Mouse (Mus musculus) midbrain, embryonic 11.5 days (tissue): Measurements from ENCODE around the gene Pak4. TPM values are rescaled to one million over a fixed set of nuclear protein-coding genes. Genes with fewer than 3 reads are reported as not detected.

Experiments
- ATAC-seq: fragments of 200-750 bp; cut with Nextera tagmentation; 2 replicates; pipeline ENCODE4 v1.8.0; 2017; ENCODE audit warnings: moderate TSS enrichment, moderate library complexity; ENCODE audit not compliant: low FRiP score
- DNase-seq: peaks from one replicate; pipeline ENCODE4 v3.0.0; 2015; ENCODE audit warnings: low spot score; ENCODE audit errors: missing footprints
- H3K27ac ChIP-seq: fragments of 300-500 bp; sonication (generic); 2 replicates; pipeline ENCODE4 v1.5.1; 2014; ENCODE audit warnings: low read depth, low read length
- H3K27me3 ChIP-seq: fragments of 300-500 bp; sonication (generic); 2 replicates; pipeline ENCODE4 v1.6.1; 2014; ENCODE audit warnings: mild to moderate bottlenecking, low read length, moderate library complexity, mixed read lengths; ENCODE audit not compliant: control insufficient read depth, insufficient read depth
- H3K36me3 ChIP-seq: fragments of 300-500 bp; sonication (generic); 2 replicates; pipeline ENCODE4 v1.6.1; 2014; ENCODE audit warnings: mild to moderate bottlenecking, low read length, moderate library complexity, mixed read lengths; ENCODE audit not compliant: control insufficient read depth, insufficient read depth
- H3K4me1 ChIP-seq: fragments of 300-500 bp; sonication (generic); 2 replicates; pipeline ENCODE4 v1.6.1; 2014; ENCODE audit warnings: low read length; ENCODE audit not compliant: control insufficient read depth, insufficient read depth
- H3K4me2 ChIP-seq: fragments of 300-500 bp; sonication (generic); 2 replicates; pipeline ENCODE4 v1.6.1; 2014; ENCODE audit warnings: mild to moderate bottlenecking, moderate library complexity
- H3K4me3 ChIP-seq: fragments of 300-500 bp; sonication (generic); 2 replicates; pipeline ENCODE4 v1.5.1; 2014; ENCODE audit warnings: low read depth, low read length
- H3K9ac ChIP-seq: fragments of 300-500 bp; sonication (generic); 2 replicates; pipeline ENCODE4 v1.6.1; 2014; ENCODE audit warnings: low read length
- H3K9me3 ChIP-seq: fragments of 300-500 bp; sonication (generic); 2 replicates; pipeline ENCODE4 v1.6.1; 2016; ENCODE audit warnings: low read length; ENCODE audit not compliant: control insufficient read depth
- WGBS: fragments of 180-500 bp; shearing (Covaris S2); extraction: QIAGEN DNeasy Blood & Tissue Kit; methylation state at CpG from one replicate; pipeline ENCODE4 v1.1.7; 2014; 5-methylcytosine and 5-hydroxymethylcytosine counted together
- polyA plus RNA-seq: library from polyadenylated mRNA; unstranded; fragments of >200 nt; fragmentation: Nextera tagmentation; extraction: Ambion mirVana; gene quantifications from 2 replicates; pipeline ENCODE4 v1.2.1, GENCODE M21; 2014

Gene Pak4
- 29.6 and 32.5 TPM in 2 replicates for polyA plus RNA-seq

DNA sequence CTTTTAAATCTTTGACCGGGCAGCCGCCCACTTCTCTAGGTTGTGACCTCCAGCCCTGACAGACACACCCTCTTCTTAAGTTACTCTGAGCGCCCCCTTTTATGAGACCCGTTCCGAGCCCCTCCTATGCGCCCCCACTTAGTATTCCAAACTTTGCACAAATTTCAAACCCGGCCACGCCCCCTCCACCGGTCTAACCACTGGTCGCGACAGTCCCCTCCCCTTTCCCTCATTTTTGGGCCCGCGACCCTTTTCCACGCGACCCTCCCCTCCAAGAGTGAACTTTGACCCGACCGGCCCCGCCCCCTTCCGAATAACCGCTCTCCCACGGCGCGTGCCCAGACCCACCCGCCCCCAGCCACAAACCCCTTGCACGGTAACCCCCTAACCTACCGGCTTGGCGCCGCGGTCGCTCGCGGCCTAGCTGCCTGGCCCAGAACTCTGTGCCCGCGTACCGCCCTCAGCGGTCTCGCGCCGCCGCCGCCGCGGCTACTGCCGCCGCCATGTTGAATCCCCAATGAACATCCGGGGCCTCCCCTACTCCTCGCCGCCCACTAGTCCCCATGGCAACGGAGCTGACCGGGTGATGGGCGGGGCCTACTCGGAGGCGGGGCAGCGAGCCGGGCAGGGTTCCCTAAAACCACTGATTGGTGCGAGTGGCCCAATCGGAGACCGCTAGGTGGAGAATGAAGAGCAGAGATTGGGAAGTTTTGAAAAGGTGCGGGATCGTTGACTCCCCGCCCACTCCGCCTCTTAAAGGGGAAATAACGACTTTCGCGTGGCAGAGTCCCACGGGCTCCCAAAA lies at the start of gene Pak4, which contains the start of gene Samd4b:
Pak4 (minus strand) TSS at position 544 of the 805 bp plus-strand sequence.
Samd4b (minus strand) TSS at position 503 of the 805 bp plus-strand sequence.
- H3K9me3 ChIP-seq, result no peaks in the 10 kb centered on the region
- WGBS, result 1% methylated on average over 66 of the region's 66 CpGs
- DNase-seq, result peak; percentile 99
- ATAC-seq, result peak; percentile 96
- H3K4me3 ChIP-seq, result peak within 1 kb of the TSS; percentile 72
- peak within 1 kb of the TSS; percentile 78; the same call in 1 of the 2 replicates for H3K27ac ChIP-seq
- no peaks in the 10 kb centered on the region for H3K36me3 ChIP-seq
- H3K9ac ChIP-seq, result peak within 1 kb of the TSS; percentile 79
- H3K27me3 ChIP-seq, result no peaks in the 10 kb centered on the region
- peak within 1 kb of the TSS; percentile 83 for H3K4me2 ChIP-seq
- peaks cover 14% of the 10 kb centered on the region for H3K4me1 ChIP-seq

DNA sequence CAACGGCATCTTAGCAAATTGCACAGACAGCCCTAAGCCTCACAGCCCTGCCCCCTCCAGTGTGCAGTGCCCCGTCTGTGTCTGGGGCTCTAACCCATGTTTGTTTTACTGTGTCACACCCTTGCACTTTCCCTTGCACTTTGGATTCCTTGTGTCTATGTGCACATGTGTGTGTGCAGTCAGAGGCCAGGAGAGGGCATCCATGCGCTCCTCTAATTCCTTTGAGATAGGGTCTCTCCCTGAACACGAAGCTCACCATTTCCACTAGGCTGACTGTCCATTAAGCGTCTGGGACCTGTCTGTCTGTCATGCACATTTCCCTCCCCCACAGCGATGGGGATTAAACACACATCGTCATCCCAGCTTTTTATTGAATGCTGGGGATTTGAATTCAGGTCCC lies 49.0 kb upstream of the Pak4 start:
- Histone ChIP-seq H3K27me3 (no peaks in the 10 kb centered on the region), H3K4me3 (no peak overlapping the region), H3K36me3 (no peaks in the 10 kb centered on the region), H3K4me2 (no peak overlapping the region), H3K9me3 (no peaks in the 10 kb centered on the region), H3K4me1 (peaks cover 2% of the 10 kb centered on the region; the same call in 1 of the 2 replicates), H3K27ac (no peak overlapping the region), H3K9ac (no peak overlapping the region)
- DNase-seq (no peak), ATAC-seq (no peak)
- 59% methylated on average over 7 of the region's 7 CpGs for whole genome bisulfite sequencing

DNA sequence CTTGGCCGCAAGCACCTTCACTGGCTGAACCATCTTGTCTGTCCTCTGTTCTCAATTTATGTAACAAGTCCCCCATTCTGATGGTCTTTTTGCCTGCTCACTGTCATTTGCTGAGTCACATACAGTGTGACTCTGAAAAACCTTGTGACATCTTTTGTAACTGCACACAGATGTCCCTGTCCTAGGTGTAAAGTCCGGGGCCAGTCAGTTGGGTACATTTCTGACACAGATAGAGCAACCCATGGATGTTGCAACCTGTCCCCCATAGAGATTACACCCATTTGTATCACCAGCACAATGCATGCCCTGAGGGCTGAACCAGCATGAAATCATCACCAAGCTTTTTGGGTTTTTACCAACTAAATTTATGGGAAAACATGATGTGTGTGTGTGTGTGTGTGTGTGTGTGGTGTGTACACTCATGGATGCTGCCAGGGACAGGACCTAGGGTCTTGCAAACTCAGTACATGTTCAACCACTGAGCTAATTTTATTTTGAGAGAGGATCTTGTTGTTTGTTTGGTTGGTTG lies 48.0 kb upstream of the Pak4 start:
- H3K4me1 ChIP-seq, result peaks cover 2% of the 10 kb centered on the region; the same call in 1 of the 2 replicates
- ATAC-seq (no peak), DNase-seq (no peak)
- no peaks in the 10 kb centered on the region for H3K9me3 ChIP-seq
- H3K4me2 ChIP-seq, result no peak overlapping the region
- H3K36me3 ChIP-seq, result no peaks in the 10 kb centered on the region
- H3K4me3 ChIP-seq, result no peak overlapping the region
- no peak overlapping the region for H3K9ac ChIP-seq
- WGBS, result 86% methylated on average over 2 of the region's 2 CpGs
- no peak overlapping the region for H3K27ac ChIP-seq
- H3K27me3 ChIP-seq, result no peaks in the 10 kb centered on the region

DNA sequence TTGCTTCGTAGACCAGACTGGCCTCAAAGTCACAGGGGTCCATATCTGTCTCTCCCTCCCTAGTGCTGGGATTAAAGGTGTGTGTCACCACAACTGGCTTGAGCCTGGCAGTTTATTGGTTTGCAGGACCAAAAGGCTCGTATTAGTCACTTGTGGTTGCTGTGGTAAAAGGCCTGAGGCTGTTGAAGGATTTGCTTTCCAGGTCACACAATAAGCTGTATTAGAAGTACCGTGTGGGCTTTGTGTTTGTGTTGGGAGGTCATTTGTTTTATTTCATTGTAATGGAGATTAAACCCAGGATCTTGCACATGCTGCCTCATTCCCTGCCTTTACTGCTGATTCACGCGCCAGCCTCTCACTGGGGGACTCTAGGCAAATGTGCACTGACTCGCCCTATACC lies 47.4 kb upstream of the Pak4 start:
- 47% methylated on average over 6 of the region's 6 CpGs for WGBS
- H3K9ac ChIP-seq, result no peak overlapping the region
- no peaks in the 10 kb centered on the region for H3K36me3 ChIP-seq
- no peaks in the 10 kb centered on the region for H3K9me3 ChIP-seq
- H3K4me1 ChIP-seq, result peaks cover 2% of the 10 kb centered on the region; the same call in 1 of the 2 replicates
- H3K27ac ChIP-seq, result no peak overlapping the region
- H3K27me3 ChIP-seq, result no peaks in the 10 kb centered on the region
- no peak overlapping the region for H3K4me2 ChIP-seq
- DNase-seq (no peak), ATAC-seq (no peak)
- H3K4me3 ChIP-seq, result no peak overlapping the region

DNA sequence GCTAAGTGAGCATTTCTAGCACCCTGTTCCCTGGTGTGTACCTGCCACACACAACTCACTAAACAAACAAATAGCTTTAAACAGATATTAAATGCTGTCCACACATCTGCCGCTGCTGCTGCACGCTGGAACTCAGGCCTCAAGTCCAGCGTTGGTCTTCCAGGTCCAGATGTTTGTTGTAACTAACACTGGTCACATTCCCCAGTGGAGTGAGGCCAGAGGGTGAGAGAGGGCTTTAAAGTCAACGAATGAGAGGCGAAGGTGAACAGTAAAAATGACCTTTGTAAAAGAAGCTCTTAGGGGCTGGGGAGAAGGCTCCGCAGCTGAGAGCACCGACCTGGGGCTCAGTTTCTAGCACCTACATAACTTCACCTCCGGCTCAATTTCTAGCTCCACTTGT lies 43.6 kb upstream of the Pak4 start:
- no peaks in the 10 kb centered on the region for H3K36me3 ChIP-seq
- no peak overlapping the region for H3K9ac ChIP-seq
- H3K4me3 ChIP-seq, result no peak overlapping the region
- H3K4me1 ChIP-seq, result peaks cover 2% of the 10 kb centered on the region; the same call in 1 of the 2 replicates
- DNase-seq, result no peak
- no peak overlapping the region for H3K27ac ChIP-seq
- no peaks in the 10 kb centered on the region for H3K9me3 ChIP-seq
- H3K27me3 ChIP-seq, result no peaks in the 10 kb centered on the region
- 84% methylated on average over 8 of the region's 8 CpGs for WGBS
- no peak overlapping the region for H3K4me2 ChIP-seq
- ATAC-seq, result no peak

DNA sequence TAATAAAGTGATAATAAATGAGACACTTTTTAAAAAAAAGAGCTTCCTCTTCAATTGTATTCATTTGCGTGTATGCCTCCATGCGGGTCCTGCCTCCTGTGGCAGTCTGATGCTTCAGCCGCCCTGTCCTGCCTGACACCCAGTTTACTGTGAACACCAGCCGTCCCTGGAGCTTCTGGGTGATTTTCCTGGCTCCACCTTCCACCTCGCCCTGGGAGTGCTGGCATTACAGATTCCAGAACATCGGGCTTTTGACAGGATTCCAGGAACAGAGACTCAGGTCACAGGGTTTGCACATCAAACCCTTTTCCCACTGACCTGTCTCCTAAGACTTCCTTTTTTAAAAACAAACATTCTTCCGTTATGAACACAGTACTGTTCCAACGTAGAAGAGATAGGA lies 39.5 kb upstream of the Pak4 start:
- no peak overlapping the region for H3K4me3 ChIP-seq
- 27% methylated on average over 8 of the region's 8 CpGs for WGBS
- H3K36me3 ChIP-seq, result no peaks in the 10 kb centered on the region
- ATAC-seq (no peak), DNase-seq (no peak)
- no peak overlapping the region for H3K4me2 ChIP-seq
- H3K27ac ChIP-seq, result no peak overlapping the region
- no peaks in the 10 kb centered on the region for H3K4me1 ChIP-seq
- no peak overlapping the region for H3K9ac ChIP-seq
- no peaks in the 10 kb centered on the region for H3K27me3 ChIP-seq
- H3K9me3 ChIP-seq, result no peaks in the 10 kb centered on the region

DNA sequence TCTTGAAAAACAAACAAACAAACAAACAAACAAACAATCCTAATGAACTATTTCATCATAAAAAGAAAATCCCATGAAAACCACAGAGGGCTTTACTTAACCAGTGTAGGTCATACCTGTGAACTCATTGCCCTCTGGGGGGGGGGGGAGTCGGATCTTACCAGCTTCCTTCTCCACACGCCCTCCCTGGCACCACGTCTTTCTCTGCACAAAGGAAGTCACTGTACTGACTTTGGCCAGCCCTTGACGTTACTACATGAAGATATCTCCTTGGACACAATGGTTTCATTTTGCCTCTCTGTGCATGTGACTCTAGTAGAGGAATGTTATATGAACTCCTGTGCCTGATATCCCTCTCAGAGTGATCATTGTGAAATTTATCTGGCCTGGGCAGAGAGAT lies 36.1 kb upstream of the Pak4 start:
- Histone ChIP-seq H3K9ac (no peak overlapping the region), H3K36me3 (no peaks in the 10 kb centered on the region), H3K4me2 (no peak overlapping the region), H3K27ac (no peak overlapping the region), H3K4me3 (no peak overlapping the region), H3K4me1 (peaks cover 2% of the 10 kb centered on the region; the same call in 1 of the 2 replicates), H3K9me3 (no peaks in the 10 kb centered on the region), H3K27me3 (peaks cover 20% of the 10 kb centered on the region)
- DNase-seq, result no peak
- ATAC-seq, result no peak
- WGBS, result 74% methylated on average over 4 of the region's 4 CpGs

DNA sequence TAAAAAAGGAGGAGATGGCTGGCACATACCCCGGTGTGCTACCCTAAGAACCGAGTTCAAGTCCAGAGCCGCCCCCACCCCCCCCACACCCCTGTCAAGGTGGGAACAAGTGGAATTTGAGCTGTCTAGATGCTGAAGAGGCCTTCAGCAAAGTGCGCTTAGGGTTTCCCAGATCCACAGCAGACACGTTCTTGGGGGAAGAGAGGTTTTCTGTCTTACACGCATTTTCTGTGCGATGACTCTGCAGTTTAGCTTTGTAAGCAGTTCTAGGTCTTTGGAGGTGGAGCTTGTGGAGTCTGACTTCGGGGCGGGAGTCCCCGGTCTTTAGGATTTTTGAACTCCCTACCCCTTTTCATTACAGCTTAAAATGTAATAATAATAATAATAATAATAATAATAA lies 33.1 kb upstream of the Pak4 start, which contains the start of gene Acp7:
Acp7 (minus strand) TSS at position 260 of the 400 bp plus-strand sequence.
- peak within 1 kb of the TSS; percentile 11; the same call in 1 of the 2 replicates for H3K4me3 ChIP-seq
- peak within 1 kb of the TSS; percentile 35 for H3K4me2 ChIP-seq
- no peaks in the 10 kb centered on the region for H3K9me3 ChIP-seq
- no peaks in the 10 kb centered on the region for H3K36me3 ChIP-seq
- WGBS, result 28% methylated on average over 10 of the region's 10 CpGs
- ATAC-seq, result no peak
- H3K4me1 ChIP-seq, result peaks cover 2% of the 10 kb centered on the region; the same call in 1 of the 2 replicates
- no peak within 1 kb of the TSS for H3K27ac ChIP-seq
- H3K27me3 ChIP-seq, result peaks cover 22% of the 10 kb centered on the region
- DNase-seq, result no peak
- peak within 1 kb of the TSS; percentile 5; the same call in 1 of the 2 replicates for H3K9ac ChIP-seq

DNA sequence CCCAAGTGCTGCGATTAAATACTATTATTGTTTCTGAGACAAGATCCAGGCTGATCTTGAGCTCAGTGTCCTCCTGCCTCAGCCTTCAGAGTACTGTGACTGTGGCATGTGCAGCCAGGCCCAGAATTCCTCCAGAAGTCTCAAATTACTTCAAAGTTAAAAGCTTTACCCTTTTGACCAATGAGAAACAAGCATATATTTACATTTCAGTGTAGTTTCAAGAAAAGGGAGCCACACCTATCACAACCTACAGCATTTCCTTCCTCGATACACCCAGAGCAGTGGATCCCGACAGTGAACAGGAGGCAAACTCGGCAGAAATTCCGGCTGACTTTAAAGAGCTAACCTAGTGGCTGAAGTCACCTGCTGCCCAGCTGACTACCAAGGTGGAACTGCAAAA lies 26.8 kb upstream of the Pak4 start:
- Histone ChIP-seq H3K27me3 (peaks cover 9% of the 10 kb centered on the region), H3K4me3 (no peak overlapping the region), H3K36me3 (no peaks in the 10 kb centered on the region), H3K27ac (no peak overlapping the region), H3K4me2 (no peak overlapping the region), H3K4me1 (no peaks in the 10 kb centered on the region), H3K9ac (no peak overlapping the region), H3K9me3 (no peaks in the 10 kb centered on the region)
- WGBS, result 86% methylated on average over 5 of the region's 5 CpGs
- DNase-seq (no peak), ATAC-seq (no peak)
